Mouse (Mus musculus) NIH3T3 (cell line): ENCODE data around the gene Gmpr.

ENCODE experiments used
- DNase-seq: peaks from one replicate; pipeline ENCODE4 v3.0.0-alpha.2; 2012; ENCODE audit warnings: low read depth

Gmpr gene

GRCm38 (mm10) chr13:45505546-45505945 lies 1.7 kb upstream of the Gmpr start:
- no peak for DNase-seq

GRCm38 (mm10) chr13:45508495-45508894 lies 1.3 kb downstream of the Gmpr start:
- peak; percentile 56 for DNase-seq

GRCm38 (mm10) chr13:45509366-45509765 lies 2.1 kb downstream of the Gmpr start:
- no peak for DNase-seq

GRCm38 (mm10) chr13:45511706-45512435 lies 4.6 kb downstream of the Gmpr start:
- DNase-seq, result no peak

GRCm38 (mm10) chr13:45512531-45512930 lies 5.3 kb downstream of the Gmpr start:
- peak; percentile 53 for DNase-seq

GRCm38 (mm10) chr13:45513009-45513984 lies 6.1 kb downstream of the Gmpr start:
- DNase-seq, result no peak

- no peak for DNase-seq
Observed at GRCm38 (mm10) chr13:45514115-45514514, 6.9 kb downstream of the Gmpr start.

GRCm38 (mm10) chr13:45514832-45515422 lies 7.7 kb downstream of the Gmpr start:
- no peak for DNase-seq

- DNase-seq, result no peak
Observed at GRCm38 (mm10) chr13:45516501-45517393, 9.5 kb downstream of the Gmpr start.

- peak; percentile 70 for DNase-seq
Observed at GRCm38 (mm10) chr13:45524305-45524704, 17.1 kb downstream of the Gmpr start.

GRCm38 (mm10) chr13:45524791-45525435 lies 17.7 kb downstream of the Gmpr start:
- no peak for DNase-seq

- DNase-seq, result peak; percentile 33
Observed at GRCm38 (mm10) chr13:45526230-45526629, 19.0 kb downstream of the Gmpr start.

GRCm38 (mm10) chr13:45527232-45527964 lies 20.2 kb downstream of the Gmpr start:
- DNase-seq, result no peak

- DNase-seq, result no peak
Observed at GRCm38 (mm10) chr13:45528787-45529186, 21.5 kb downstream of the Gmpr start.

- peak; percentile 78 for DNase-seq
Observed at GRCm38 (mm10) chr13:45530754-45531153, 23.5 kb downstream of the Gmpr start.

GRCm38 (mm10) chr13:45535731-45536453 lies 28.6 kb downstream of the Gmpr start:
- no peak for DNase-seq

GRCm38 (mm10) chr13:45537110-45537509 lies 29.9 kb downstream of the Gmpr start:
- DNase-seq, result no peak

GRCm38 (mm10) chr13:45538091-45538490 lies 30.8 kb downstream of the Gmpr start:
- no peak for DNase-seq

- DNase-seq, result peak; percentile 80
Observed at GRCm38 (mm10) chr13:45538532-45539204, 31.4 kb downstream of the Gmpr start.
